Mouse (Mus musculus) megakaryocyte, embryonic 14.5 days (primary cell): ENCODE data around the gene Pilra.

Experiments
- FLI1 ChIP-seq: IDR thresholded peaks from 2 replicates; pipeline ENCODE4 v1.6.1; 2012; ENCODE audit warnings: low read length, inconsistent platforms, mixed read lengths
- GATA1 ChIP-seq: IDR thresholded peaks from 3 replicates; pipeline ENCODE4 v1.6.1; 2012; ENCODE audit warnings: mixed read lengths, low read length, inconsistent platforms, borderline replicate concordance

GRCm38 (mm10) chr5:137823455-137824045 lies 12.5 kb downstream of the Pilra start:
- TF ChIP-seq FLI1 (no peak), GATA1 (no peak)
